Mouse (Mus musculus) megakaryocyte, embryonic 14.5 days (primary cell): ENCODE results near the gene Irf9.

Source experiments
- FLI1 ChIP-seq: IDR thresholded peaks from 2 replicates; pipeline ENCODE4 v1.6.1; 2012; ENCODE audit warnings: low read length, inconsistent platforms, mixed read lengths
- GATA1 ChIP-seq: IDR thresholded peaks from 3 replicates; pipeline ENCODE4 v1.6.1; 2012; ENCODE audit warnings: mixed read lengths, low read length, inconsistent platforms, borderline replicate concordance

DNA sequence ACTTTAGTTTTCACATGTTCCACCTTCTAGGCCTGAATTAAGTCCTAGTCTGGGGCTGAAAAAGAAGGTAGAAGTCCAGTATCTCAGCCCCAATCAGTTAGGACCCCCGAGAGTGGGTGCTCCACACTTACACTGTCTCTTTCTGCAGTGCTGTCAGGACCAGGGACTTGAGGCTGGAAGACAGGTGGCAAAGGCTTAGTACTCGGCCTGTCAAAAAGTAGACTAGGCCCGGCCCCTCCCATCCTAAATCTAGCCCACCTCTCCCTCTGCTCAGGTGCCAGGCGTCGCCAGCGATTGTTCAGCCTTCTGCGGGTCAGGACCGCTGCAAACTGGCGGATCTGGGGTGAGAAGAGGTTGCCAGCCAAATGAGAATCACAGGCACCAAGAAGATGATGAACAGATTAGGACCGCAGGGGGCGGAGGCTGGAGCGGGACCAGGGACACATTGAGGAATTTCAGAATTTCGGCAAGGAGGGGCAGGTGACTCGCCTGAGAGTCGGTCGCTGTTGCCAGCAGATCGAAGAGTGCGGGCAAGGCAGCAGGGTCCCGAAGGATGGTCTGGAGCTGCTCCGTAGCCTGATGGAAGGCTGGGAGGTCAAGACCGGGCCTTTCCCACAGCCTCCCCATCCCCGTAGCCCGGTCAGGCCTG is 31.6 kb downstream of the Irf9 start:
- TF ChIP-seq GATA1 (no peak), FLI1 (no peak)
